Mouse (Mus musculus): Measurements from ENCODE around the gene Msln. TPM values are rescaled to one million over a fixed set of nuclear protein-coding genes. Genes with fewer than 3 reads are reported as not detected.

The Msln gene
- polyA plus RNA-seq (2012; rRNA removed), result 3.5 and 10.2 TPM in 2 replicates

GRCm38 (mm10) chr17:25754241-25754640, at the start of gene Msln:
Gene Msln (minus strand): TSS chr17:25754378.

DNA sequence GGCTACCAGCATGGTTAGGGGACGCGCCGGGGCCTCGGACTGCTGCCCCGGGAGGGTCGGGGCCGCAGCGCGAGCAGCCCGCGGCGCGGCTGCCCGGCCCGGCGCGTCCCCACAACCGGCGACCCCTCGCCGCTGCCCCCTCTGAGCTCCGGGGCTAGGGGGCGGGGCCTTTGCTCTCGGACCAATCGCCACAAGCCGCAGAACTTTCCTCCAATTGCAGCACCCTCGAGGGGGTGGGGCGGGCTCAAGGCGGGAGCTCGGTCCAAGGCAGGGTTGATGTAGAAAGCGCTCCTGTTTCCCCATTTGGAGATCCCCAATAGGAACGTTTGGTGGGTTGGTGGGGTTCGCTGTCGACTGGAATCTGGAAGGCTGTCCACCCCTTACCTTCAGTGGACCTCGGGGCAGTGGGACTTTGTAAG, 42.8 kb upstream of the Msln start, which contains the start of gene Metrn:
Gene Metrn (minus strand): TSS at position 186 of the 419 bp plus-strand sequence.

GRCm38 (mm10) chr17:25795609-25796092, 41.5 kb upstream of the Msln start, which contains the start of gene AC134908.4:
Gene AC134908.4 (minus strand): TSS chr17:25795659.

DNA sequence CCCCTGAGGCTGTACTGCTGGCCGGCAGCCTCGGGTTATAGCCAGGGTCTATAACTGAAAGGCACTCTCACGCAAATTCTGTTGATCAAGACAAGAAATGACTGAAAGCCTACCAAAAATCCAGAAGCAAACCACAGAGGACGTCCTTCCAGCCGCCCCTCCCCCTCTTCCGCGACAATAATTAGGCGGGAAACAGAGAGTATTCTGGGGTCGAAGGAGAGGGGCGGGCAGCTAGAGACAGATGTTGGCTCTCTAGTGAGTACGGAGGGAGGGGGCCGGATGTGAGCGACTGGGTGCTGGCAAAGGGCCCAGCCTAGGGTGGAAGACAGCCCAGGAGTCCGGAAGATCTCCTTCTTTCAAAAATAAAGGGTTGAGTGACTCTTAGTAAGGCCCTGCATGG, 38.4 kb upstream of the Msln start, which contains the start of gene Fam173a:
Gene Fam173a (minus strand): TSS at position 287 of the 400 bp plus-strand sequence.

DNA sequence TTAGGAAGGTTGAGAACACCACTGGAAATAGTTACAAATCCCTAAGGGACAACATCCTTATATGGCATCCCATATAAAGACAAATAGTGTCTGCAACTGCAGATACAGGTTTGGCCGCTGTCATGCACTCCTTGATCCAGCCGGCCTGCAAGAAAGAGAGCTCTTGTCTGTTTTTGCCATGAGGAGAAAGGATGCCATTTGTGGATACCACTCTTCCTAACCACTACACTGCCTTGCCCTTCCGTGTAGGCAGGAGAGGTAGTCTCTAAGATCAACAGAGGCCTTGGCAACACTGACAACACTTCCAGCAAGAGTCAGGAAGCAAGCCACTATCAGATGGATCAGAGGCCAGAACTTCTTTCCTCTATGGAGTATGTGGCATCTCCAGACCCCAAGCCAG, 32.1 kb upstream of the Msln start, which contains the start of gene Ccdc78:
Gene Ccdc78 (plus strand): TSS at position 301 of the 400 bp plus-strand sequence.

GRCm38 (mm10) chr17:25785281-25785745, 31.1 kb upstream of the Msln start, which contains the start of gene Haghl:
Gene Haghl (minus strand): TSS chr17:25785673.

GRCm38 (mm10) chr17:25773549-25774120, 19.5 kb upstream of the Msln start, which contains the start of gene Narfl:
Gene Narfl (plus strand): TSS chr17:25773776.

GRCm38 (mm10) chr17:25735745-25736144, 18.4 kb downstream of the Msln start, which contains the start of gene Mslnl:
Gene Mslnl (plus strand): TSS chr17:25736042.

GRCm38 (mm10) chr17:25727265-25728008, 26.7 kb downstream of the Msln start, which contains the start of the genes Chtf18 and Rpusd1:
Gene Chtf18 (minus strand): TSS chr17:25727419.
Gene Rpusd1 (plus strand): TSS chr17:25727670.

DNA sequence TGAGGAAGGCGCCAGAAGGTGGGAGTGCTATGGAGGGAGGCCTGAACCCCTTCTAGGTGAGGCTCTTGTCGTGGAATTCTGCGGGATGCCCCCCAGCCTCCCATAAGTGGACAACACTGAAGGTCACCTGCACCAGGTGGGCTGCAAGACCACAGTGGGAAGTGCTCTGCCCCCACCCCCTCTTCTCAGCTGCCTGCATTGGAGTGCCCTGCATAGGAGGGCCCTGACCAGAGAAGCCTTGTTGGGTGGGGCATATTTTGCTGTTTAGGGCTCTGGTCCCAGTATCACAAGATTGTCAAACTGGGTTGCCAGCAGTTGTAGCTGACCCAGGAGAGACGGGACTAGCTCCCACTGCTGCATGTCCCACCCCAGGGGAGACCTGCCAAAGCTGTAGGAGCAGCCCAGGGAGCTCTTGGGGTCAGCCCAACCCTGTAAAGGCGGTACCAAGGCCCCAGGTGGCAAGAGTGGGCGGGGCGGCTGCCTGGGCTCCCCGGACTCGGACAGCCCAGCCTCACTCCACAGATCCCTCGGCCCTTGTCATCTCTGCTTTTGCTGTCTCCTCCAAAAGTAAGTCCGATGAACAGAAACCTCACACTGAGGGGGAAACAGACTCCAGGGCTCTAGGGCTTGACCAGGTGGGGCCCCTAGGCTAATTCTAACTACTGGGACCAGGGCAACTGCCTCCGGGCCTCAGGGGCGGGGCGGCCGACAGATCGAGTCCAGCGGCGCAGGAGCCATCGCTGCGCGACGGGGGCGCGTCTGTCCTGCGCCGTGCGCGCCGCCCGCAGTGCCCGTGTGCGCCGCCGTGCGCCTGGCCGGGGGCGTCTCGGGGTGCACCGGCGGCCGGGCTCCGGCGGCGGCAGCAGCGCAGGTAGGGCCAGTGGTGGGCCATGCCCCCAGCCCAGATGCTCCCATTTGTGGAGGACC, 37.2 kb downstream of the Msln start, which contains the start of gene Gng13:
Gene Gng13 (plus strand): TSS at position 461 of the 927 bp plus-strand sequence.

Other genes starting within 250 kb of the Msln start
- gene Sox8, start 183.7 kb downstream of the Msln start, polyA plus RNA-seq (2012; rRNA removed), result 0.38 and 0.73 TPM in 2 replicates
- 9.1 and 11.0 TPM in 2 replicates for gene Lmf1, start 175.3 kb downstream of the Msln start, polyA plus RNA-seq (2012; rRNA removed)
- 0.09 and 0.11 TPM in 2 replicates for gene Gng13, start 37.2 kb downstream of the Msln start, polyA plus RNA-seq (2012; rRNA removed)
- gene Chtf18, start 27.0 kb downstream of the Msln start, polyA plus RNA-seq (2012; rRNA removed), result 3.3 TPM in 2 replicates
- 22.5 and 24.8 TPM in 2 replicates for gene Rpusd1, start 26.7 kb downstream of the Msln start, polyA plus RNA-seq (2012; rRNA removed)
- 0.24 and 0.38 TPM in 2 replicates for gene Mslnl, start 18.3 kb downstream of the Msln start, polyA plus RNA-seq (2012; rRNA removed)
- 7.1 and 8.7 TPM in 2 replicates for gene Narfl, start 19.4 kb upstream of the Msln start, polyA plus RNA-seq (2012; rRNA removed)
- gene Haghl, start 31.3 kb upstream of the Msln start, polyA plus RNA-seq (2012; rRNA removed), result 31.2 and 41.5 TPM in 2 replicates
- 0.18 TPM in 1 of 2 replicates, not detected in the other for gene Ccdc78, start 32.2 kb upstream of the Msln start, polyA plus RNA-seq (2012; rRNA removed)
- gene Fam173a, start 38.5 kb upstream of the Msln start, polyA plus RNA-seq (2012; rRNA removed), result 68.2 and 76.3 TPM in 2 replicates
- gene AC134908.4, start 41.3 kb upstream of the Msln start, polyA plus RNA-seq (2012; rRNA removed), result 0.63 TPM in 1 of 2 replicates, not detected in the other
- gene Metrn, start 42.8 kb upstream of the Msln start, polyA plus RNA-seq (2012; rRNA removed), result 20.0 and 33.4 TPM in 2 replicates
- gene Fbxl16, start 54.7 kb upstream of the Msln start, polyA plus RNA-seq (2012; rRNA removed), result 3.9 TPM in 2 replicates
- 16.1 and 17.1 TPM in 2 replicates for gene Wdr24, start 69.2 kb upstream of the Msln start, polyA plus RNA-seq (2012; rRNA removed)
- gene Jmjd8, start 74.5 kb upstream of the Msln start, polyA plus RNA-seq (2012; rRNA removed), result 42.8 and 51.7 TPM in 2 replicates
- 80.7 and 84.9 TPM in 2 replicates for gene Stub1, start 79.0 kb upstream of the Msln start, polyA plus RNA-seq (2012; rRNA removed)
- gene Rhbdl1, start 82.9 kb upstream of the Msln start, polyA plus RNA-seq (2012; rRNA removed), result 23.2 and 35.2 TPM in 2 replicates
- 51.3 and 66.3 TPM in 2 replicates for gene Gm20683, start 87.4 kb upstream of the Msln start, polyA plus RNA-seq (2012; rRNA removed)
- 46.7 and 73.7 TPM in 2 replicates for gene Rhot2, start 90.5 kb upstream of the Msln start, polyA plus RNA-seq (2012; rRNA removed)
- 15.9 and 22.1 TPM in 2 replicates for gene Wdr90, start 107.1 kb upstream of the Msln start, polyA plus RNA-seq (2012; rRNA removed)
- 114 and 227 TPM in 2 replicates for gene Mcrip2, start 114.4 kb upstream of the Msln start, polyA plus RNA-seq (2012; rRNA removed)
- 87.6 and 135 TPM in 2 replicates for gene Mettl26, start 120.7 kb upstream of the Msln start, polyA plus RNA-seq (2012; rRNA removed)
- 2.3 and 2.7 TPM in 2 replicates for gene Wfikkn1, start 126.5 kb upstream of the Msln start, polyA plus RNA-seq (2012; rRNA removed)
- 32.5 and 35.9 TPM in 2 replicates for gene Rab40c, start 165.3 kb upstream of the Msln start, polyA plus RNA-seq (2012; rRNA removed)
- gene Pigq, start 190.6 kb upstream of the Msln start, polyA plus RNA-seq (2012; rRNA removed), result 54.4 and 60.1 TPM in 2 replicates
- 0.06 TPM in 1 of 2 replicates, not detected in the other for gene Nhlrc4, start 190.6 kb upstream of the Msln start, polyA plus RNA-seq (2012; rRNA removed)
- gene A930017K11Rik, start 198.2 kb upstream of the Msln start, polyA plus RNA-seq (2012; rRNA removed), result 0.09 TPM in 1 of 2 replicates, not detected in the other
- gene Capn15, start 231.4 kb upstream of the Msln start, polyA plus RNA-seq (2012; rRNA removed), result 31.3 and 34.1 TPM in 2 replicates